Mouse (Mus musculus) embryonic fibroblast, embryonic 13.5 days (primary cell): ENCODE results near the gene Nectin2. TPM values are rescaled to one million over a fixed set of nuclear protein-coding genes. Genes with fewer than 3 reads are reported as not detected.

Experiments
- H3K27ac ChIP-seq: 2 replicates; pipeline ENCODE4 v1.5.1; 2012; ENCODE audit warnings: low read length, control low read depth, inconsistent platforms; ENCODE audit not compliant: insufficient read depth
- H3K4me1 ChIP-seq: 2 replicates; pipeline ENCODE4 v1.6.1; 2011; ENCODE audit warnings: low read length; ENCODE audit not compliant: control insufficient read depth, insufficient read depth
- H3K4me3 ChIP-seq: 2 replicates; pipeline ENCODE4 v1.5.1; 2011; ENCODE audit warnings: mild to moderate bottlenecking, control low read depth, low read length; ENCODE audit not compliant: insufficient read depth
- CTCF ChIP-seq: IDR thresholded peaks from 2 replicates; pipeline ENCODE4 v1.5.1; 2011; ENCODE audit warnings: mild to moderate bottlenecking, control low read depth, low read length, moderate library complexity, borderline replicate concordance; ENCODE audit not compliant: insufficient read depth
- POLR2A ChIP-seq: IDR thresholded peaks from 2 replicates; pipeline ENCODE4 v1.6.1; 2011; ENCODE audit warnings: low read depth, mild to moderate bottlenecking, control low read depth, low read length, moderate library complexity
- polyA plus RNA-seq: library from polyadenylated mRNA; stranded (reverse); fragments of >200 nt; gene quantifications from 2 replicates; pipeline ENCODE4 v1.2.4, GENCODE M21; 2011; ENCODE audit warnings: low read depth; ENCODE audit not compliant: missing spikeins, insufficient read length

The Nectin2 gene
- polyA plus RNA-seq, 1 experiment: 39.7 TPM

- TF ChIP-seq POLR2A (no peak), CTCF (no peak)
These were observed 51.1 kb downstream of the Nectin2 start, which contains the start of gene Apoe for GRCm38 (mm10) chr7:19698907-19699826. TSS of gene Apoe (minus strand) at chr7:19699188.

GRCm38 (mm10) chr7:19697949-19698906 lies 52.1 kb downstream of the Nectin2 start:
- Histone ChIP-seq H3K27ac (no peak overlapping the region), H3K4me1 (0 out of 2 replicates have a peak, but pooled peaks cover 3% of the 10 kb centered on the region), H3K4me3 (no peak overlapping the region)
- no peak for TF ChIP-seq POLR2A
- TF ChIP-seq CTCF: no peak

More at GRCm38 (mm10) chr7:19698907-19699826, 51.1 kb downstream of the Nectin2 start, which contains the start of gene Apoe:
- 0 out of 2 replicates have a peak, but pooled peaks cover 3% of the 10 kb centered on the region for H3K4me1 ChIP-seq
- H3K27ac ChIP-seq: no peak within 1 kb of the TSS
- H3K4me3 ChIP-seq: no peak within 1 kb of the TSS

GRCm38 (mm10) chr7:19696336-19696873 lies 53.9 kb downstream of the Nectin2 start:
- no peak overlapping the region for H3K4me3 ChIP-seq
- no peak overlapping the region for H3K27ac ChIP-seq
- H3K4me1 ChIP-seq: 0 out of 2 replicates have a peak, but pooled peaks cover 3% of the 10 kb centered on the region
- no peak for TF ChIP-seq POLR2A
- TF ChIP-seq CTCF: no peak

- TF ChIP-seq POLR2A (no peak), CTCF (no peak)
- Histone ChIP-seq H3K4me3 (no peak overlapping the region), H3K27ac (no peak overlapping the region), H3K4me1 (0 out of 2 replicates have a peak, but pooled peaks cover 3% of the 10 kb centered on the region)
These were observed 54.4 kb downstream of the Nectin2 start for GRCm38 (mm10) chr7:19695881-19696280.

- no peak overlapping the region for H3K27ac ChIP-seq
- 0 out of 2 replicates have a peak, but pooled peaks cover 3% of the 10 kb centered on the region for H3K4me1 ChIP-seq
- no peak overlapping the region for H3K4me3 ChIP-seq
- no peak for TF ChIP-seq CTCF
- no peak for TF ChIP-seq POLR2A
These were observed 55.1 kb downstream of the Nectin2 start for GRCm38 (mm10) chr7:19695213-19695594.

- Histone ChIP-seq H3K27ac (no peak overlapping the region), H3K4me3 (no peak overlapping the region), H3K4me1 (0 out of 2 replicates have a peak, but pooled peaks cover 3% of the 10 kb centered on the region)
- TF ChIP-seq POLR2A (no peak), CTCF (no peak)
These were observed 55.7 kb downstream of the Nectin2 start for GRCm38 (mm10) chr7:19694336-19695212.

- H3K4me1 ChIP-seq: no peaks in the 10 kb centered on the region
- no peak overlapping the region for H3K27ac ChIP-seq
- no peak for TF ChIP-seq CTCF
- TF ChIP-seq POLR2A: no peak
- H3K4me3 ChIP-seq: no peak overlapping the region
These were observed 56.9 kb downstream of the Nectin2 start for GRCm38 (mm10) chr7:19693421-19693820.

- no peak for TF ChIP-seq CTCF
- no peak for TF ChIP-seq POLR2A
- no peaks in the 10 kb centered on the region for H3K4me1 ChIP-seq
- no peak within 1 kb of the TSS for H3K4me3 ChIP-seq
- no peak within 1 kb of the TSS for H3K27ac ChIP-seq
These were observed 58.1 kb downstream of the Nectin2 start, which contains the start of gene Apoc1 for GRCm38 (mm10) chr7:19691873-19692865. TSS of gene Apoc1 (minus strand) at chr7:19692660.
